Mouse (Mus musculus) left cerebral cortex, postnatal 10 days (tissue): Measurements from ENCODE around the gene Myo1g. TPM values are rescaled to one million over a fixed set of nuclear protein-coding genes. Genes with fewer than 3 reads are reported as not detected.

ENCODE experiments used
- DNase-seq, 2 experiments: peaks; one replicate each; pipeline ENCODE4 v3.0.0; 2021 to 2022; ENCODE audit warnings: low spot score in 2 of 2, mixed read lengths in 1 of 2; ENCODE audit errors: extremely low spot score in 1 of 2
- intact Hi-C: fragments of 180-260 bp; cut with DNase I; formaldehyde crosslinking; loops from one replicate; pipeline ENCODE4 v1.15.1; 2025
- total RNA-seq, 2 experiments: library from RNA; stranded (reverse); gene quantifications; 2 replicates each; pipeline ENCODE4 v1.2.3; 2021

The Myo1g gene
- under 1 TPM; 0.51 to 0.85 TPM for total RNA-seq

GRCm38 (mm10) chr11:6520507-6521173 is at the start of gene Myo1g:
Myo1g (minus strand) TSS chr11:6520965.
- intact Hi-C loops: no loop called here

DNA sequence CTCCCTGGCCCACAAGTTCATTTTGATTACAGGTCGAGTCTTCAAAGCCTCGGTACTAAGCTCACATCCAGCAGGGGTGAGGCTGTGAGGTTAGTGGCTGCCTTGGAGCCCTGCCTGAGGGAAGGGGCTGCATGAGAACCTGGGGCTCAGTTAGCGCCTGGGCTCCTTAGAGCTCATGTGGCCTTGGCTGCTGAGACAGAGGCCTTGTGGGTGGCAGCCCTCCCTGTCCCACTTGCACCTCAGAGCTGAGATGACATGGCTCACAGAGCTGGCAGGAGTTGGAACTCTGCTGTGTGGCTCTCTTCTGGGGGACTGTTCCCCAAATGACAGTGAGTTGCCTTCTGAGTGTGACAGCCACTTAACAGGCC is 48.6 kb upstream of the Myo1g start:
- no peak for DNase-seq
- intact Hi-C loops: no loop called here

More at GRCm38 (mm10) chr11:6520507-6521173, at the start of gene Myo1g:
- no peak for DNase-seq

DNA sequence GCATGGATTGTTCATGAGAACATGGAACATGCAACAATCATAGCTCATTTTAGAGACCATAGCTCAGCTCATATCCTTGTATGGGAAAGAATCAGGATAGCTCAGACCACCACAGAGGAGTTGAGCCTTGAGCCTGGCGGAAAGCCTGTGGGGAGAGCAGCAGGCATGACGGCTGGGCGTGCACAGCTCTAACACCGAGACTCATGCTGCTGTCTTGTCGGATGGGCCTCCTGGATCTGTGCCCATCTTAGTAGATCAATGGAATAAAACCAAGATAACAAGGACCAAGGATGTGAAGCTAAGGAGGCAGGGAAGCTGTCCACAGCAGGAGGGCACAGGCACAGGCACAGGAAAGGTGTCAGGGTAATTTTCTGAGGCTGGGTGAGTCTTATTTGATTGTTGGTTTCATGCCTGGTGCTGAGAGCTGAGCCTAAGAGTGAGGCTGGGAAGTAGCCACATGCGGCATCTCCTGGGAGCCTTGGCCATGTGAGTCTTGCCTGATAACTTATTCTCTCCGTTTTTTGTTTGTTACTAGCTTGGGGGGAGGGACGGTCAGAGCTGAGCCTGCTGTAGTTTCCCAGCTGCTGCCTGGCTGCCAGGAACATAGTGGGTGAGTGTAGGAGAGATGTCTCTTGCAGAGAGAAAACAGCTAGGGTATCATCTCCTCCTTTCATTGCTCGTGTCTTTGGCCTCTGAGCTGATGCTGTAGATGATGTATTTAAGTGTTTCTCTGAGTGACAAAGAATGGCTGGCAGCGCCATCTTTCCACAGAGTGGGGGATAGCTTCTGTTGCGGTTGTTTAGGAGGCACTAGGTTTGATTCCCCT is 48.0 kb upstream of the Myo1g start:
- peak in 1 of 2 experiments; percentile 44 for DNase-seq
- intact Hi-C loops: no loop called here

GRCm38 (mm10) chr11:6567951-6568350 is 47.2 kb upstream of the Myo1g start:
- DNase-seq: no peak
- intact Hi-C loops: no loop called here

DNA sequence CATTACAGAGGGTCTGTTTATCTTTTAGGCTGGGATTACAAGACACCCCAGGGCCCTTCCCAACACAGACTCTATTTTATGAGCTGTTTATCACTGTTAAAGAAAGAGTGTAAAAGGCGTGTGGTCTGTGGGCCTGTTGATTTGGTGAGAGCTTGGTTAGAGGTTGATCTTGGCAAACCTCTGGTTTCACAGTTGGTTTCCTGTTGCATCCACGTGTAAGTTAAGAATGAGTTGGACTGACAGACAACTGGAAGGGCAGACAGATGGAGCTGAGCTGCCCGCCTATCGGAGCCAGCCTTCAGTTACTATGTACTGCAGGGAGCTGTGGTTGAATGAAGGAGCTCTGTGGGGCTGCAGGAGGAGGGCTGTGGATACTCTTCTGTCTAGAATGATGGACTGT is 45.7 kb upstream of the Myo1g start:
- intact Hi-C loops: no loop called here
- no peak for DNase-seq

GRCm38 (mm10) chr11:6563201-6563600 is 42.4 kb upstream of the Myo1g start:
- no peak for DNase-seq
- intact Hi-C loops: no loop called here

DNA sequence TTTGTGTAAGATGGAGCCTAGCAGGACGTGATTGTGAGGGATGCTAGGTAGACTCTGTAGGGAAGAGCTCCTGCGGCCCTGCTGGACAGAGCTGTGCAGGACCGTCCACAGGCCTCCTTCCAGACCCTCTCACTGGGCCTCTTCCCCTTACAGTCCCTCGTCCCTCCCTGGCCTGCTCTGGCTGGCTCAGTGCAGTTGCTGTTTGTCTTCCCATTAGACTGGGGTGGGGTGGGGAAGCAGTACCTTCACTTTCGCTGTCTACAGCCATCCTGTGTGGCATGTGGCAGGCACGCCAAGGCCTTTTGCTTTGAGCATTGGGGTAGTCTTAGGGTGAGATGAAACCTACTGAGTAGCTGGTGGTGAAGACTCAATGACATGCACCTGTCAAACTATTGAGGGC is 41.6 kb upstream of the Myo1g start:
- intact Hi-C loops: no loop called here

GRCm38 (mm10) chr11:6561474-6561873 is 40.7 kb upstream of the Myo1g start:
- intact Hi-C loops: no loop called here

More for the DNA sequence above, 41.6 kb upstream of the Myo1g start:
- no peak for DNase-seq

DNA sequence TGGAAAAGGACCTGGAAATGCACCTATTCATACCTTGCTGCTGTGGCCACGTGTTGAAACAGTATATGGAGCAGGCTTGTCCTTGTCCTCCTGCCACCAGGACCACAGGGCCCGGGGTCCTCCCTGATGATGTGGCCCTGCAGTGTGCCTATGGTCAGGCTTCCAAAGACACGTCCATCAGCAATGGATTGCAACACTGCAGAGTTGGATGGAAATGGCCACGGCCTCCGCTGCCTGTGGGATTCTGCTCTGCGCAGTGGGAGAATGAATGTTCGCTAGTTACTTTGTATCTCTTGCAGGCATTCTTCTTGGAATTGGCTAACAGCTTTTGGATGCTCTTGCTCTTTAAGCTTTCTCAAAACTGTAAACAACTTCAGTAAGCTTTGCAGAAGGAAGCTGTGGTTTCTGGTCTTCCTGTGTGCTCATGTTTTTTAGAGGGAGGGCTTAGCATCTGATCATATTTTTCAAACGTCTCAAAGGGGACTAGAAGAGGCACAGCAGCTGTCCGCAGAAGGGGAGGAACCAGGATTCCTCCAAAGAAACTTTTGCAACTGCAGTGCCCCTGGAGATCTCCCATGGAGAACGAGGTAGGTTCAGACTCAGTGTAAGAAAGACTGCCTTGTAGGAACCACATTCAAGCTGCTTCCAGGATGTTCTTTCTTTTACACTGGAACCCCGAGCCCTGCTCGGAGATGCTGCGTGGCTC is 40.0 kb upstream of the Myo1g start:
- DNase-seq: no peak
- intact Hi-C loops: no loop called here

More at GRCm38 (mm10) chr11:6561474-6561873, 40.7 kb upstream of the Myo1g start:
- no peak for DNase-seq

DNA sequence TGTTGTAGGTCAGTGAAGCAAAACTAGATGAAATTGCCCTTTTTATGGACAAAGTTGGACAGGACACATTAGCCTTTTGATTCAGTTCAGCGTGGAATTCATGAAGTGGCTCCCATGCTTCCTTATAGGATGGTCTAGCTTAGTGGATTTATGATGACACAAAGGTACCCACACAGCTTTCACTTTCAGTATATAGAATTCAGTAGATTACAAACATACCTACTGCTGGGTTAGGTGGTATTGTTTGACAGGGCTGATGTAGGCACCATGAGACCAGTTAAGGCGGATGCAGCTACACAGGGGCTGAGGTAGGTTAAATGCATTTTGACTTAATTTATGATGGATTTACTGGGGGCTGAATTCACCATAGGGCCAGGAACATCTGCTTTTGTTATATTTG is 39.2 kb upstream of the Myo1g start:
- no peak for DNase-seq
- intact Hi-C loops: no loop called here

DNA sequence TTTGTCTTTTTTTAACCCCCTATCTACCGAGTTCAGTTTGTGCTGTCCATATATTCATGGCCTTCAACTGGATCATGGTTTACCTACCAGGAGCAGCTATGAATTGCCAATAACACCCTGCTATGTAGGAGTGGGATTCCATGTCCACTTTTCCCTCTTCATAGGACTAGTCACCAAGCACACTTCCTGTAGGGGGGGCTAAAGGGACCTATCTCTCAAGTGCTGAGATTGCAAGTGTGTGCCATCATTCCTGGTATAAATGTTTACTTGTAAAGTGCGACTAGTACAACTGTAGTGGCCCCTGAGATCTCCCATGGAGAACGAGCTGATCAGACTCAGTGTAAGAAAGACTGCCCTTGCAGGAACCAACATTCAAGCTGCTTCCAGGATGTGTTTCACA is 37.5 kb upstream of the Myo1g start:
- intact Hi-C loops: no loop called here
- DNase-seq: no peak

- intact Hi-C loops: no loop called here
- no peak for DNase-seq
These were observed 29.4 kb upstream of the Myo1g start for GRCm38 (mm10) chr11:6550201-6550600.

DNA sequence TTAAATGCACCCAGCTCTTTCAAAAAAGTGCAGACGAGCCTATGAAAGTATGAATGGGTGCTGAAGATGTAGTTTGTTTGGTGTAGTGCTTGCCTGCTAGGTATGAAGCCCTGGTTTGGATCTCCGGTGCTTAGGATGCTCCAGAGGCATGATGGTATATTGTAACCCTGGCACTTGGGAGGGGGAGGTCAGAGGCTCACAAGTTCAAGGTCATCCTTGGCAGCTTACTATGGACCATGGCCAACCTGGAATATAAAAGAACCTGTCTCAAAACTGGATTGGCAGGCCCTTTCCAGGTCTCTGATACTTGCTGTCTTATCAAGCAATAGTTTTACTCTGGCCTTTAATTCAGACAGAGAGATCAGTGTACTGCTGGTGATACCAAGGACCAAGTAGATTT is 29.0 kb upstream of the Myo1g start:
- no peak for DNase-seq
- intact Hi-C loops: loop anchor here (5.0 kb wide), 2 partner anchors 48 to 82 kb away; no protein-coding TSS in a partner anchor

DNA sequence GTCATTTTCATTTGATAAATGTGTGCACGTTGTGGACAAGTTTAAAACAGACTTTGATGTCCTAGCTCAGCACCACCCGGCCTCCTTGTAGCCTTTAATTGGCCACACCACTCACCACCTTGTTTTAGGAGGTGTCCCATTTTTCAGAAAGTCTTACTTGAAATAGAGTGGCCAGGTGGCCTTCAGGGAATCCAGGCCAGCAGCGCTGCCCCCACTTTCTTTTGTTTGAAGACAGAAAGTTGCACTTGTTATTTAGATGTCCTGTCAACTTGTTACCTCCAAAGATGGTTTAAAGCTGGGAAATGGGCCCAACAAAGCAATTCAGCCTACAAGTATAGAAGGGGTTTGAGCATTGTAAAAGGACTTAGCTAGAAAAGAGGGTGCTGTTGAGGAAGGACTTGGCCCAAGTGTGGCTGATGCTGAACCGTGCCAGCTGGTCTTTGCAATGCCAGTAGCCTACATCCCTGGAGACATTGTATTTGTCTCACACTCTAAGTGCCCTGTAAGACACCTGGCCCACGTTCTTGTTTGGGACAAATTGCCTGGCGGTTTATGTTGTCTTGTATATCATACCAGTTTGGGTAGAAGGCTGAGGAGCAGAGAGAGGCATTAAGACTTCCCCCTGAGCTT is 27.0 kb upstream of the Myo1g start:
- intact Hi-C loops: loop anchor here (5.0 kb wide), 2 partner anchors 49 to 81 kb away; no protein-coding TSS in a partner anchor
- DNase-seq: no peak

GRCm38 (mm10) chr11:6547037-6547680 is 26.4 kb upstream of the Myo1g start:
- intact Hi-C loops: loop anchor here (5.0 kb wide), 2 partner anchors 50 to 80 kb away; no protein-coding TSS in a partner anchor
- DNase-seq: peak in 1 of 2 experiments; percentile 90

GRCm38 (mm10) chr11:6546205-6547013 is 25.6 kb upstream of the Myo1g start, which contains the start of gene Ccm2:
Ccm2 (plus strand) TSS chr11:6546887.
- peak; percentile 94 to 98 for DNase-seq
- intact Hi-C loops: loop anchor here (5.0 kb wide), 2 partner anchors 51 to 79 kb away; no protein-coding TSS in a partner anchor

GRCm38 (mm10) chr11:6545857-6546192 is 25.1 kb upstream of the Myo1g start:
- intact Hi-C loops: loop anchor here (5.0 kb wide), 2 partner anchors 51 to 79 kb away; no protein-coding TSS in a partner anchor
- DNase-seq: no peak
